Mouse (Mus musculus) B cell, adult 2 months (primary cell): Measurements from ENCODE around the gene Perm1.
A peak's percentile ranks its signal among the peaks of the same experiment; 100 is the strongest.

ENCODE experiments used
- DNase-seq, 2 experiments: peaks; one replicate each; pipeline ENCODE4 v3.0.0; 2022

Perm1 gene

DNA sequence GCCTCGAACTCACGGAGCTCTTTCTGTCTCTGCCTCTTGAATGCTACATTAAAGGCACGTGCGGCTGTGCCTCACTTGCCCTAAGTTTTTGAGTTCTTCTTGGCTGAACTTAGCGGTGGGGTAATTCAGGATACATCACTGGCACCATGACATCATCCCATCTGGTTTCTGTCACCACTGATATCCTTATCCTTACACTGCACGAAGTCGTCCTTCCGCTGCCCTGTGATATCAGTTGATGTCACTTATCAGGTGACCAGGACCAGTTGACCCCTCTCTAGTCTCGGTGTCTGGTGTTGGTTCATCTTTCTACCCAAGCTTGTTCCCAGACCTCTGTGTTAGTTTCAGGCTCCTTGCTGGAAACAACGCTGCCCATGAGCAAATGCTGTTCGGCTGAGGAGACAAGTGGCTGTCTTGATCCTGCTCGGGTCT is 13.2 kb upstream of the Perm1 start:
- DNase-seq, result no peak

DNA sequence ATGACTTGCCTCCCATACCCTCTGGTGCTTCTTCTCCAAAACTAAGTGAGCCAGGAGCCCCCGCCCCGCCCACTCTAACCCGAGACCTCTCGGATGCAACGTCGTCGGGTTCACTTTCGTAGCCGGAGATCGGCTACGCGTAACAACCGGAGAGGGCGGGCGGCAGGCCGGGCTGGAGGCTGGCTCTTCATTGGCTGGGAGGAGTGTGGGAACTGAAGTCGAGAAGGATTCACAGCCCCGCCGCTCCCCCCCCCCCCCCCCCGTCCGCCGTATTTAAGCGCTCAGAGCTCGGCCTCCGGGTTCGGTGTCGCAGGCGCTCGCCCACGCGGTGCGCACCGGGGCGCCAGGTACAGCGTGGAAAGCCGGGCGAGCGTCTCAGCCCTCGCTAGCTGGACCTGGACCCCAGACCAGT is 12.7 kb upstream of the Perm1 start, which contains the start of gene AW011738:
AW011738 (plus strand) TSS at position 304 of the 412 bp plus-strand sequence.
- peak; percentile 52 to 59 for DNase-seq

DNA sequence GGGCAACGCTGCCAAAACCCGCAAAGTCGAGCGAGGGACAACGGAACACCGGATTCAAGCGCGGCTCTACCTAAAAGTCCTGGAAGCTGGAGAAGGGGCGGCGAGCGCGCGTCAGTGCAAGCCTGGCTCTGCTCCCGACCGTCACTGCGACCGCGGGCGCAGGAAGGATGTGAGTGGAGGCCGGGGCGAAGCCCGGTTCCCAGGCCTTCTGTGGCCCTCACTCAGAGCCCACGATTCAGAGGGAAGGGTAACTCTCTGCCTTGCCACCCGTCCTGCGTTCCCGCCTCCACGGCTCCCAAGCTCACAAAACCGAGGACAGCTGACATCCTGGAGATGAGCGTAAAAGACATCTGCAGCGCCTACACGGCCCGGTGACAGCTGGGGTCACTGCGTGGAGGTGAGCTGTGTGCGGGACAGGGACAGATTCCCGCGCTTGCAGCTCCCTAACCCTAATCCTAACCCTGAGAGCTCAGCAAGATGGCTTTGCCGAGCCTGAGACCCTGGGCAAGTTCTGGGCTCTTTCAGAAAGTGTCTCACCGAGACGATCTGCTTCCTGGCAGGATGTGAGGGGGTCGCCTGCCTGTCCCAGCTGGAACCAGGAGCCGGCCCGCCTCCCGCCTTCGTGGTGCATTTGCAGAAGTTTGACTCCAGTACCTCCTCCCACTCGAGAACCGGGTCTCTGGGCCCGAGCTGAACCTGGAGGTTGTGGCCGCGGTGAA is 12.1 kb upstream of the Perm1 start:
- peak; percentile 13 to 31 for DNase-seq

DNA sequence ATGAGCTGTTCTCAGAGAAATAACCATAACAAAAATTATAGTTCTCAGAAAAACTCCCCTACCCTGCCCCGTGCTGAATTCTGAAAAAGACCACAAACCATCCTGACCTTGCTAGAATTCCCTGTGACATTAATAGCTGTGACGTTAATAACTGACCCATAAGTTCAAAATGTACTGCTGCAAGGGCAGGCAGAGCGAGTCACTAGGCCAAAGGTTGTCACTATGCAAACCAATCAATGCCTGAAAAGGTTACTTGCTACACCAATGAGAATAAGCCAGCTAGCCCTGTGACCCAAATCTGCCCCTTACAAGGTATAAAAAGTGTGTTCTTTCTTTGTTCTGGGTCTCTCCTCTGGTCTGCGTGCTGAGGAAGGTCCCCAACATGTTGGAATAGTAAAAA is 6.8 kb upstream of the Perm1 start:
- DNase-seq, result no peak

DNA sequence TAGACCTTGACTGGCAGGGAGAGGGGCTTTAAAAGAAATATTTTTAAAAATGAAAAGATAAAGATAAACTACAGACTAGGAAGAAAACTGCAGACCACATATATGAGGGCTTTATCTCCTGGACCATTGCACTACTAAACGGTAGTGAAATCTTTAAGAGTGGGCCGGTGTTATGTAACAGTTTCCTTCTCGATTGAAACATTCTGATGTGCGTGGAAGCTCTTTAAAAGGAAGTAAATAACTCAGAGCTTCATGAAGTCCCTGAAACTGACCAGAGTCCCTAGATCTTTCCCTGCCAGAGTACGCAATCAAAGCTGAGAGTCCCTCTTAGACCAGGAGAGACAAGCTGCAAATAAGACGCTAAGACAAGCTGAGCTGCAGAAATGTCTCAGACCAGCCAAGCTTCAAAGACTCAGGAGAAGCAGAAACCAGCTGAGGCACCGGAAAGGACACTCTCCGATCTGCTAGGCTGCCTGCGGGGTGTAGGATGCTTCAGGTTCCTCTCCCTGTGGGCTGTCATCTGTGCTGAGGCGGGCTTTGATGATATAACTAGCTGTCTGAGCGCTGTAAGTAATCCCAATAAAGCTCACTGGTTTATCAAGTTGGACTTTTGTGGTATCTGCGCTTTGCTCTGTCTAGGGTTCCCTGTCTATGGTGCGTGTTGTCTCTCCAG is 5.6 kb upstream of the Perm1 start:
- DNase-seq, result no peak

DNA sequence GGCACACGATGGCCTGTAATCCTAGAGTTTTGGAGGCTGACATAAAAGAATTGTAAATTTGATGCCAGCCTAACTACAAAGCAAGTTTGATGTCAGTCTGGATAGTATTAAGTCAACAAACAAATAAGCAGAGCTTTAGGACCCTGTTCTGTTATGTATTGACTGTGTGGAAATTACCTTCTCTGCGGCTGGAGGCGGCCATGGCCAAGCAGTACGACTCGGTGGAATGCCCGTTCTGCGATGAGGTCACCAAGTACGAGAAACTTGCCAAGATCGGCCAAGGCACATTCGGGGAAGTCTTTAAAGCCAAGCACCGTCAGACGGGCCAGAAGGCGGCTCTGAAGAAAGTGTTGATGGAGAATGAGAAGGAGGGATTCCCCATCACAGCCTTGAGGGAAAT is 2.5 kb upstream of the Perm1 start:
- DNase-seq, result no peak

DNA sequence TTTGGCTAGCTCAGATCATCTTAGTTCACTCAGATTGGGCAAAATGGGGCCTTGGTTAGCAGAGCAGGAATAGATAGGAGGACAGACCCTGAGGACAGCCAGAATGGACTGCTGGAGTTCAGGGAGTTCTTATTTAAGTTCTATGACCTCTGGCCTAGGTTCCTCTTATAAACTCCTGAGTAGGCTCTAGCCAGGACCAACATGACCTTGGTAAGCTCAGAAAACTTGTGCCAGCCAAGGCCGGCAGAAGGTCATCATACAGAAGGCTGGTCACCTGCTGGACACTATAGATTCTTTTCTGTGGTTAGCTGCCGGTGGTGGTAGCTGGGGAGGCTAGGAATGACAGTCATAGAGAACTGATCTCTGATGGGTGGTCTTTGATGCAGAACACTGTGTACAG is 528 bp downstream of the Perm1 start:
- DNase-seq, result no peak

DNA sequence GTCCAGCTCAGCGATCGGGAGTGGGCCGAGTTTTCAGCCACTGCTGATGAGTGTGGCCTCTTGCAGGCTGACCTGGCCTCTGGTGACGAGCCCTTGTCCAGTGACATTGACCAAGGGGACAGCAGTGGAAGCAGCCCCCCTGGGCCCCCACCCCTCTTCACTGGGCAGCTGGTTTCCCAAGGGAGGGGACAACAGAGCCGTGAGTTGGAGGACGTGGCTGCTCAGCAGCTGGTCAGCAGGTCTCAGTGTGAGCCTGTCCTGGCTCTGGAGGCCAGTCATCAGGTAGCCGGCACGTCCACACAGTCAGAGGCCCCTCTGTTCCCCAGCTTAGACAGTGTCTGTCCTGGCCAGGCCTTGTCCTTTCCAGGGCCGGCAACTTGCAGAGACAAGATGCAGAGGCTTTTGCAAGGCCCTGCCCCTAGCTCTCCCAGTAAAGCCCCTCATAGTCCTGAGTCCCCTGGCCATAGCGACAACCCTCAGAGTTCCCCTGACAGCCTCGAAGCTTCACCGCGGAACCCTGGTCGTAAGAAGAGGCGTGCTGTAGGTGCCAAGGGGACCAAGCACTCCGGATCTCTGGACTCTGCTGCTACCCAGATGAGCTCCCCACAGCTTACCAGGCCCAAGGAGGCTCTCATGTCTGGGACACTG is 1.5 kb downstream of the Perm1 start:
- DNase-seq, result no peak

DNA sequence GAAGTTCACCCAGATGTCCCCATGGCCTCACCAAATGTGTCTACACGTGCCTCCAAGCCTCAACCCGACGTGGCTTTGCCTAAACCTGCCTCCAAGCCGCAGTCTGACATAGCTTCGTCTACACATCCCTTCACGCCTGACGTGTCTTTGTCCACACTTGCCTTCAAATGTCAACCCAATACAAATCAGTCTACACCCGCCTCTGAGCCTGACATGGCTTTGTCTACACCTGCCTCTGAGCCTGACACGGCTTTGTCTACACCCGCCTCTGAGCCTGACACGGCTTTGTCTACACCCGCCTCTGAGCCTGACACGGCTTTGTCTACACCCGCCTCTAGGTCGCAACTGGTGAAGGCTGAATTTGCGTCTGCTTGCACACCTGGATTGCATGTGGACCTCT is 2.2 kb downstream of the Perm1 start:
- DNase-seq, result no peak

DNA sequence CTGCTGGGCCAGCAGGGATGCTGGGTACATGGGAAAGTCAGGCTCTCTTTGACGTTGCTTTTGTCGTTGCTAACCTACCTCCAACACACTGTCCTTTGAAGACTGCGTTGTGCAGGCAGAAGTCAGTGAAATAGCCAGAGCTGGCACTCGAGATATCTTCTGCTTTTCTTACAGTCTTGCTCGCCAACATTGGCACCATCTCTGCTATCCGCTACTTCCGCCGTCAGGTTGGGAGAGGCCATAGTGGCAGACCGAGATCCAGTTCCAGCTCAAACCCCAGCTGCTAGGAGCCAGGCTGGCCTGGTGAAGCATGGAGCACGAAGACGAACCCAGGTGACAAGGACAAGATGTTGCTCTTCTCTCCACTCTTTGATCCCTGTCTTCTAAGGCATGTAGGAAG is 4.3 kb downstream of the Perm1 start:
- DNase-seq, result no peak

DNA sequence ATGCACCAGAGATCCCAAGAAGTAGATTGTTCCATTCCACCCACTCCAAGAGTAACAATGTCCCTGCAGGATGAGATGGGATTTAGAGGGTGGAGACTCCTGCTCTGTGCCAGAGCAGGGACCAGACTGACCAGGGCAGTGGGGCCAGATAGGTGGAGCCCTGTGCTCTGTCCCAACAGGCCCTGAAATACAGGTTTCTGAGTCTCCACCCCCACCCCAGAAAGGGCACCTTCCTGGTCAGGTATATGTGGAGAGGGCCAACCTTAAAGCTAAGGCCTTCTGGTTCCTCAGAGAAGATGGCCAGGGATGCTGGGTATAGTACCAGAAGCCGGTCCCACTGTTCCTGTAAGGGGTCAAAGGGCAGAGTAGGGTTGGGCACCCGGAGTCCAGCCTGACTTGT is 8.6 kb downstream of the Perm1 start:
- no peak for DNase-seq

DNA sequence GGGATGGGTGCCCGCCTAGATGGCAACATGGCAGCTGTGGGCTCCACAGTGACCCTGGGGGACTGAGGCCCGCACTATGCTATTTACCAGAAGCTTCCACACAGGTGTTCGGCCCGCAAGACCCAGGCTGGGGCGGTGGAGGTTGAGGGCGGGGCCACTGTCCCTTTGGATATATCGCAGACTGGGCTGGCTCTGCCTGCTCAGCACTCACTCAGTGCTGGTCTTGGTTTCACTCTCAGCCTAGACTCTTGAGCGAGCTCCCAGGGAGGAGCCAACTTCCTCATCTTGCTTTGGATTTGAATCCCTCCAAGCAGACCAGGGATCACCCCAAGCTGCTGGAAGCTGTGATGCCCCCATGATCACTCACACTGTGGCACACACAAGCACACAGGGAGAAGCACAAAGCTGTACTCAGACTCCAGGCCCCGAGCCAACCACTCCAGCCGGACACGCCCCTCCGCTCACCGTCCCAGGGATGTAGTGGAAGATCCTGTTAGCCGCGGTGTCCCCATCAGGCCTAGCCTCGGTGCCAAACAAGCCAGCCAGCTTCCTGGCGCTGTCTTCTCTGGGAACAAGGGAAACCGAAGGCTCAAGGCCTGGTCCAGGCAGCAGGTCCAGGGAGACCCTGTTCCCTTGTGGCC is 12.2 kb downstream of the Perm1 start:
- DNase-seq, result no peak

DNA sequence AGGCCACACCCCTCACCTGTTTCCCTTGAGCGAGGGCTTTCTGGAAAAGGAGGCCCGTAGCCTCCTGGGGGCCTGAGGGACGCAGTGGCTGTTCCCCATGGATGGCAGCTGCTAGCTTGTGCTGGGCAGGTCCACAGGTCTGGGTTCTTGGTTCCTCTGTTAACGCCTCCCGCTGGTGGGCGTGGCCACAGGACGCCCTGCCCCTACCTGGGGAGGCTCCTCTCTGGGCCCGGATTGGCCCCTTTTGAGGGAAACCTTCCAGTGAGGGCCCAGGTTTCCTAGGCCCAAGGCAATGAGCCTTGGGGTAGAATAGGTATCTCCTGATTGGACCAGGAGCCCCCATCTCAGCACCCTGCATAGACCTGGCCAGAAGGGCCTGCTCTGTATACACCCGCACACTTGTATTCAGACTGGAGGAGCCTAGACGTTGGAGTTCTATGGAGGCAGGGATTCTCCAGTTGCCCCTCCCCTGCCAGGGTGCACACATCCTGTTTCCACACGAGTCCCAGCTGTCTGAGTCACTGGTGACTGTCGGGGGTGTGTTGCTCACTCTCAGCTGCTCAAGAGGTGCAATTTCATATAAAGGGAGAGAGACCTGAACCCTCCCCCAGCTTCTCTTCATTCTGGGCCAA is 12.8 kb downstream of the Perm1 start:
- no peak for DNase-seq

DNA sequence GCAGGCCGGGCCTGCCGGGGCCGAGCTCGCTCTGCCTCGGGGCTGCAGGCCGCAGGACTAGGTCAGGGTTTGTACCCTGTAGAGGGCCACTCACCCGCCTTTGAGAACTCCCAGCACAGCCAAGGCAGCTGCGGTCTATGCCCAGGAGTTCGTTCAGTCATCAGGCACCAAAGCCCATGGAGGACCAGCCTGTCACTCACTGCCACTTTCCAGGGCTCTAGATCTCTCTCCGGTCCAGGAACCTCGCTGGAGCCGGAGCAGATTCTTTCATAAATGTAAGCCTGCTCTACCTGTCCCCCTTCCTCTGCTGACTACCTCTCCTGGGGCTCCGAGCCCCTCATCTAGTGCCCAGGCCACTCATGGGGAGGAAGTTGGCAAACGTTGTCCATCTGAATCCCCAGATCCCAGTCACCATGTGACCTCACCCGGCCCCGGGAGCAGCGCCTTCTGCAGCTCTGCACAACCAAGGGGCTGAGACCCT is 18.4 kb downstream of the Perm1 start:
- peak in 1 of 2 experiments; percentile 7 for DNase-seq

DNA sequence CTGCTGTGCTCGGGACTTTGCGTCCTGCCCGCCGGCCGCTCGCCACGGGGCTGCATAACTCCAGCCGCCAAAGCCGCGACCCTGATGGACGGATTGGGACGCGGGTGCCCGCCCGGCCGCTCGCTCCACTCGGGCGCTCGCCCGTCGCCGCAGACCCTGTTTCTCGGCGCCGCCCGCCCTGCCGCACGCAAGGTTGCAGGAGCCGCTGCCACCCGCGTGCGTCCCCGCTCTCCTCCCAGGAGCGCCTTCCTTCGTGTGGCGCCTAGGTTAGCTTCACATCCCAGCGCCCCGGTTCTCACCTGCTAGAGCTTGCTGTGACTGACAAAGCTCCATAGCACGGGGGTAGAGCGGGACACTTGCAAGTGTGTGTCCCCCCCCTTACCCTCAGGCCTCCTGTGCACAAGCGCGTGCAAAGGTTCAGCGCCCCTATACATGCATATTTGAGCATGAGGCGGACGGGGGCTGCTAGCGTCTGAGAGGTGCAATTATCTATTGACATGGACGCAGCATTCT is 19.1 kb downstream of the Perm1 start, which contains the start of gene Plekhn1:
Plekhn1 (minus strand) TSS at position 157 of the 513 bp plus-strand sequence.
- peak; percentile 77 for DNase-seq

DNA sequence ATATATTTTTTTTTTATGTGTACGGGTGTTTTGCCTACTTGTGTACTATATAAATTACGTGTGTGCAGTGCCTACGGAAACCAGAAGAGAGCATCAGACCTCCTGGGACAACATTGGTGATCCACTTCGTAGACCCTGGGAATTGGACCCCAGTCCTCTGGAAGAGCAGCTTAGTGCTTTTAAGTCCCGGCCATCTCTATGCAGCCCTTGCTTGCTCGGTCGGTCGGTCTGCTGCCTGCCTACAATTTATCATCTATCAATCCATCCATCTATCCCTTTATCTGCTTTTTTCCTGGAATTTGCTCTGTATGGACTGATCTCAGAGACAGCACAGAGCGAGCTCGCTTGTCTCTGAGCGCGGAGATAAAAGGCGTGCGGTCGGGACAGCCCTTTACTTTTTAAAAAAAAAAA is 19.7 kb downstream of the Perm1 start:
- no peak for DNase-seq

DNA sequence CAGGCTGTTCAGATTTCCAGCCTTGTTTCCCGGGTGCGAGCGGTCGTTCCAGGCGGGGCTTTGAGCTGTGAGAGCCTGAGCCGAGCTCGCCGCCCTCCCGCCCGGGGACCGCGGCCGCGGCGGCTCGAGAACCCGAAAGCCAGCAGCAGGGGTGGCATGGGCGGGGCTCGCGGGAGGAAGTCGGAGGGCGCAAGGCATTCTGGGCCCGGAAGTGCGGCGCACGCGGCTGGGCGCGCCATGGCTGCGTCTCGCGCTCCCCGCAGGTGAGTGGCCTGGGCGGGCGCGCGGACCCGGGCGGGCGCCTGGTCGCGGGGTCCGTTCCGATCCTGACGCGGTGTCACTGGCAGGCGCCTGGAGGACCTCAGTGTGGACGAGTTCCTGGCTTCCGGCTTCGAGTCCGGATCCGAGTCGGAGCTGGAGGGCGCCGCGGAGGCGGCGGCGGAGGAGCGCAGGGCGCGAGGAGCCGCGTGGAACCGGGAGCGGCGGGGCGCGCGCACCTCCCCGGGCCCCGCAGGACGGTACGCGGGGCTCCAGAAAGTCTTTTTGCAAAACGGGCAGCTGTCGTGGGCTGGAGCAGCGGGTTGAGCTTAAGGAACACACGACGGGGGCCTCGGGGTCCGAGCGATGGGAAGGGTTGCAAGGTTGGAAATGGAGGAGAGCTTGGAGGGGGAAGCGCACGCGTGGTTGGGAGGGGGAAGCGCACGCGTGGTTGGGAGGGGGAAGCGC is 20.3 kb downstream of the Perm1 start, which contains the start of gene Noc2l:
Noc2l (plus strand) TSS at position 203 of the 726 bp plus-strand sequence.
- DNase-seq, result peak; percentile 93 to 94

DNA sequence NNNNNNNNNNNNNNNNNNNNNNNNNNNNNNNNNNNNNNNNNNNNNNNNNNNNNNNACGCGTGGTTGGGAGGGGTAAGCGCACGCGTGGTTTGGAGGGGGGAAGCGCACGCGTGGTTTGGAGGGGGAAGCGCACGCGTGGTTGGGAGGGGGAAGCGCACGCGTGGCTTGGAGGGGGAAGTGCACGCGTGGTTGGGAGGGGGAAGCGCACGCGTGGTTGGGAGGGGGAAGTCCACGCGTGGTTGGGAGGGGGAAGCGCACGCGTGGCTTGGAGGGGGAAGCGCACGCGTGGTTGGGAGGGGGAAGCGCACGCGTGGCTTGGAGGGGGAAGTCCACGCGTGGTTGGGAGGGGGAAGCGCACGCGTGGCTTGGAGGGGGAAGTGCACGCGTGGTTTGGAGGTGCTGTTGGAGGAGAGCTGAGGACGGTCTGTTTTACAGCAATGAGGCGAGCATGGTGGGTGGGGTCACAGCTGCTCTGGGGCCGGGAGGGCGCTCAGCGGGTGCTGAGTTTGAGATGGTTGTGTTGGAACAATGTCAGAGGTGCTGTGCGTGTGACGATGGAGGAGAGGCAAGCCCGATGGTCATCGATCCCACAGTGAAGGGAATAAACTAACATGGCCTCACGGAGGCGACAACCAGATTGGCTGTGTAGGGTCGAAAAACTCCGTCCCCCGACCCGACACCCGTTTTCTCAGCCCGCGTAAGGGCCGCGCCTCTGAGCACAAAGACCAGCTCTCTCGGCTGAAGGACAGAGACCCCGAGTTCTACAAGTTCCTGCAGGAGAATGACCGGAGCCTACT is 21.2 kb downstream of the Perm1 start:
- peak; percentile 28 to 39 for DNase-seq

DNA sequence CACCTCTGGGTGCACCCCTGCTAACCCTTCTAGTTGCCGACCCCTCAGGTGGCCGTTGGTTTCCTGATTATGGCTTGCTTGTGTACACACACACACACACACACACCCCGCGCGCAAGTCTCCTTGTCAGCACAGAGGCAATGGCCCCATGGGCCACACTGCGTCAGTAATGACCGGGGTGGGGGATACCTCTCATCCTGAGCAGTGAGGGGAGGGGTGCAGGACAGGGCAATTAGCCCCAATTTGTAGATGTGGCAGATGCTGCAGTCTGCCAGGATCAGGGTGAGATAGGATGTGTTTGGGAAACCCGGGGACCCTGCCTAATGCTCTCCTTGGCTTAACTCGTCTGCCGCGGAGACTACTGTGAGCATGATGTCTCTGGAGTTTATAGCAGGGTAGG is 33.9 kb downstream of the Perm1 start:
- DNase-seq, result no peak

DNA sequence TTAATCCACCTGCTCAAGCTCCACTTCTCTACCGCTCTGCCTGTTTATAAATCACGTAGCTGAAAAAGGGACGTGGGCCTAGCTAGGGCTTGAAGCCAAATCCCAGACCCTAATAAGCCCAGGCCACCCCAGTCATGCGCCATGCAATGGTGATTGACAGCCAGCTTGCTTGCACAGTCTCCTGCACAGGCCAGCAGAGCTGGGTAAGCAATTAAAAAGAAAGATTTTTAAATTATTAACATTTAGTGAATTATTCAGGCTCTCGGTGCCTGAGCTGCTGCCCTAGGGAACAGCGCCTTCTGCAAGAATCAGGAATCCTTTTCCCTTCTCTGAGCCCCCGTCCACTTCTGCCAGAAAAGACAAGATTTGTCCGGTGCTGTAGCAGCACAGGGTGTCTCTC is 35.4 kb downstream of the Perm1 start:
- DNase-seq, result no peak

DNA sequence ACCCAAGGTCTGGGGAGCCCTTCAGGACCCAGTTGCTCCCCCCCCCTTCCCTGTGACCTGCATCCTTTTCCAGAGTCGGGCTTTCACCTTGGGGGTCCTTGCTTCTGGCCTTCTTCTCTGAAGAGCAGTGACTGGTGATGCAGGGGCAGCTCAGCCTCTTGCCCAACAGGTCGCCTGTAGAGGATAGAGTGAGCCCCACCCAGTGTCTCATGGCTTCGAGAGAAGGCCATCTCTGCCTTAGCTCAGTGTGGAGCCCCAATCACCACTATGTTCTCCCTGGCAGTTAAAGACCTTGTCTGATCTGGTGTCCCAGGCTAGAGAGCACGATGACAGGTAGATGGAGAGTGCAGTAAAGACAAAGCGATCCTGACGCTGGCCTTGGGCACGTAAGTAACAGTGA is 36.5 kb downstream of the Perm1 start:
- no peak for DNase-seq
